Mouse (Mus musculus) hindbrain, embryonic 11.5 days (tissue): Measurements from ENCODE around the gene Phyhipl. TPM values are rescaled to one million over a fixed set of nuclear protein-coding genes. Genes with fewer than 3 reads are reported as not detected.

Source experiments
- ATAC-seq: fragments of 200-750 bp; cut with Nextera tagmentation; 2 replicates; pipeline ENCODE4 v1.8.0; 2017; ENCODE audit warnings: mild to moderate bottlenecking, moderate TSS enrichment, moderate library complexity; ENCODE audit not compliant: low FRiP score
- DNase-seq: peaks from one replicate; pipeline ENCODE4 v3.0.0-alpha.2; 2015; ENCODE audit warnings: low spot score
- H3K27ac ChIP-seq: fragments of 300-500 bp; sonication (generic); 2 replicates; pipeline ENCODE4 v1.5.1; 2014; ENCODE audit warnings: mild to moderate bottlenecking, low read depth, low read length
- H3K27me3 ChIP-seq: fragments of 300-500 bp; sonication (generic); 2 replicates; pipeline ENCODE4 v1.6.1; 2014; ENCODE audit warnings: mild to moderate bottlenecking, low read length, moderate library complexity, mixed read lengths; ENCODE audit not compliant: control insufficient read depth, insufficient read depth
- H3K36me3 ChIP-seq: fragments of 300-500 bp; sonication (generic); 2 replicates; pipeline ENCODE4 v1.6.1; 2014; ENCODE audit warnings: mild to moderate bottlenecking, low read length, moderate library complexity, mixed read lengths; ENCODE audit not compliant: control insufficient read depth, insufficient read depth
- H3K4me1 ChIP-seq: fragments of 300-500 bp; sonication (generic); replicated peaks from 2 replicates; pipeline ENCODE4 v1.6.1; 2014; ENCODE audit warnings: low read length, mixed read lengths; ENCODE audit not compliant: control insufficient read depth, insufficient read depth
- H3K4me2 ChIP-seq: fragments of 300-500 bp; sonication (generic); replicated peaks from 2 replicates; pipeline ENCODE4 v1.6.1; 2014; ENCODE audit warnings: mild to moderate bottlenecking, low read depth, low read length
- H3K4me3 ChIP-seq: fragments of 300-500 bp; sonication (generic); 2 replicates; pipeline ENCODE4 v1.5.1; 2014; ENCODE audit warnings: low read depth, low read length
- H3K9ac ChIP-seq: fragments of 300-500 bp; sonication (generic); 2 replicates; pipeline ENCODE4 v1.6.1; 2014; ENCODE audit warnings: low read depth, low read length
- H3K9me3 ChIP-seq: fragments of 300-500 bp; sonication (generic); 2 replicates; pipeline ENCODE4 v1.6.1; 2016; ENCODE audit warnings: low read length; ENCODE audit not compliant: control insufficient read depth
- WGBS: fragments of 180-500 bp; shearing (Covaris S2); extraction: QIAGEN DNeasy Blood & Tissue Kit; methylation state at CpG from one replicate; pipeline ENCODE4 v1.1.7; 2014; 5-methylcytosine and 5-hydroxymethylcytosine counted together
- polyA plus RNA-seq: library from polyadenylated mRNA; unstranded; fragments of >200 nt; fragmentation: Nextera tagmentation; extraction: Ambion mirVana; gene quantifications from 2 replicates; pipeline ENCODE4 v1.2.1, GENCODE M21; 2014

The Phyhipl gene
- polyA plus RNA-seq, 1 experiment from 2014 or later = 118 TPM

DNA sequence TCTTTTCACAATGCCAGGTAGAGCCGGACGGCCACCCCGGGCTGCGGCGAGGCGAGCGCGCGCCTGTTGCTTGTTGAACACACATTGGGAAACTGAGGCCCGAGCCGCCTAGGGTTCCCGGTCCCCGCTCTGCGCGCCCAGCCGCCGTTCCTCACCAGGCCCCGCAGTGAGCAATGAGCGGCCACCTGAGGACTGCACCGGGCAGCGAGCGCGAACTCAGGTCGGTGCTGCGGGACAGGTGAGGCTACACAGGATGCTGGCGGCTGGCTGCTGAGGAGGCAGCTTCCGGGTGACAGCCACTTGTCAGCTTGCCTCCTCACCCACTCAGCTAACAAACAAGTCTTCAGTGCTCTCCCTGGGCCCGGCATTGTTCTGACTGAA is 55.9 kb downstream of the Phyhipl start:
- ATAC-seq (peak; percentile 49), DNase-seq (no peak)
- H3K27ac ChIP-seq = peak overlapping the region; percentile 94
- WGBS = under 1% methylated on average over 25 of the region's 28 CpGs
- peak overlapping the region; percentile 81 for H3K4me3 ChIP-seq
- no peaks in the 10 kb centered on the region for H3K9me3 ChIP-seq
- no peaks in the 10 kb centered on the region for H3K4me1 ChIP-seq
- peak overlapping the region; percentile 85 for H3K4me2 ChIP-seq
- H3K27me3 ChIP-seq = no peaks in the 10 kb centered on the region
- H3K36me3 ChIP-seq = no peaks in the 10 kb centered on the region
- peak overlapping the region; percentile 94 for H3K9ac ChIP-seq

DNA sequence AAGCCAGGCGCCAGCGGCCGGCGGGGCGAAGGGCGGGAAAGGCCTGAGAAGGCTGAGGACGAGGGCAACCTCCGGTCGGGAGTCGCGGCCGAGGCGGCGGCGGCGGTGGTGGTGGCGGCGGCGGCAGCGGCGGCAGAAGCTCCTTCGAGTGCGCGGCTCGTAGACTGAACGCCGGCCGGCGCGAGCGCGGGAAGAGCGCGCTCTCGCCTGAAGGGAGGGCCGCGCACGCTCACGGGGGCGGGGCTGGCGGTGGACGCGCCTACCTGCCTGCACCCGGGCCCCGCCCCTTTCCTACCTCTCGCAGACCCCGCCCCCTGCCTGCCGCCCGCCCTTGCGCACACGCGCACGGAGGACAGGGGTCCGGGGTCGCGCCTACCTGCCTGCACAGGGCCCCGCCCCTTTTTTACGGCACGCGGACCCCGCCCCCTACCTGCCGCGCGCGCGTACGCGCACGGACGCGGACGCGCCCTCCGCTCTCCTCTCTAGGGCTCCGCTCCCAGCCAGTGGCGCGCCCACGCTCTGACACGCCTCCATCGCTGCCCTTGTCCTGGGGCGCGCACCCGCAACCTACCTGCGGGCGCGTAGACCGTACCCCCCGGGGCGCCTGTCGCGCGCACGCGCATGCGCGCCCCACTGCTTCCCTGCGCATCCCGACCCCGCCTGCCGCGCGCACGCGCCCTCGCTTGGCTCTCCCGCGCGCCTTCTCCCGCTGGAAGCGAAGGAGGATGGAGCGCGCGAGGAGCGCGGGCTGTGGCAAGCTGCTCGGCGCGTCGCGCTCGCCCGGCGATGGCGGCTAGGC is 56.4 kb downstream of the Phyhipl start:
- peak overlapping the region; percentile 81 for H3K4me3 ChIP-seq

DNA sequence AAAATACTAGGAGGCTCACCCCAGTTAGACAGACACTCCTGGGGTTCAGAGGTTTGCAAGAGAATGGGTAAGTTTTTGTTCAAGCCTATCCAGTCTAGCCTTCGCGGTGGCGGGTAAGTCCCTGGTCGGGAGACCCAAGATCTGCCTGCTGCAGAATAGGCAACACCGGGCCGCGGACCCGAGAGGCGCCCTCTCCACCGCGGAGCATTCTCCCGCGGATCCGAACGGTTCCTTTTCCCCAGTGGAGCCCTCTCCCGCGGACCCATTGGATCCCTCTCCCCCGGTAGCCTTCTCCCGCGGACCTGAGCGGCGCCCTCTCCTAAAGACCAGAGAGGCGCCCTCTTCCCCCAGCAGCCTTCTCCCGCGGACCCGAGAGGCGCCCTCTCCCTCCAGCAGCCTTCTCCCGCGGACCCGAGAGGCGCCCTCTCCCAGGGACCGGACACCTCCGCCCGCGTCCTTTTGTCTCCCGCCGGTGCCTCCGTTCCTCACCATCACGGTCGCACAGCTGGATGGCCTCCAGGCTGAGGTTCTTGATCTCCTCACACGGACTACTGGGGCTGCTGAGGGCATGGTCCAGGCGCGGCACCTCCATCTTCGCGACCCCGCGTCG is 57.1 kb downstream of the Phyhipl start:
- Histone ChIP-seq H3K27ac (peak overlapping the region; percentile 94), H3K4me1 (no peaks in the 10 kb centered on the region), H3K27me3 (no peaks in the 10 kb centered on the region), H3K36me3 (no peaks in the 10 kb centered on the region), H3K4me3 (peak overlapping the region; percentile 81), H3K9ac (peak overlapping the region; percentile 94), H3K9me3 (no peaks in the 10 kb centered on the region), H3K4me2 (peak overlapping the region; percentile 85)
- WGBS = 0% methylated on average over 46 of the region's 48 CpGs
- ATAC-seq (peak; percentile 80), DNase-seq (peak; percentile 78)

More for the DNA sequence above, 56.4 kb downstream of the Phyhipl start:
- Histone ChIP-seq H3K9ac (peak overlapping the region; percentile 94), H3K9me3 (no peaks in the 10 kb centered on the region), H3K27ac (peak overlapping the region; percentile 94), H3K27me3 (no peaks in the 10 kb centered on the region), H3K36me3 (no peaks in the 10 kb centered on the region), H3K4me2 (peak overlapping the region; percentile 85), H3K4me1 (no peaks in the 10 kb centered on the region)
- WGBS = under 1% methylated on average over 36 of the region's 124 CpGs
- peak; percentile 92 for ATAC-seq
- peak; percentile 91 for DNase-seq

DNA sequence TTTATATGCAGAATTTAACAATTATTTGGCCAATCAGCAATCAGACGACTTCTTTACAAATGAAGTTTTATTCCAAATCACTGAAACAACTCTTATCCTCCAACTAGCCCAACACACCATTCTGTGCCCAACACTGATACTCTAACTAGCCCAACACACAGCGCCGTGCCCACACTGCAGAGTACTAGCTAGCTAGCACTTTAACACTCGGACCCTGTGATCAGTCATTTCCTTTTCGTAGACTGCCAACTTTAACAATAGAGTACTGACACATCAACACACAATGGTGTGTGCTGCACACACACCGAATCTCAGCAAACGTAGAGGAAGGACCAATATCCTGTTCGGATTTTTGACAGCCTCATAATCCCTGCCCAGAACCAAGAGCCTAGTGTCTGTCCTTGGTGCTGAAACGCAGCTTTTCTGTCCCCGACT is 57.7 kb downstream of the Phyhipl start:
- H3K27me3 ChIP-seq = no peaks in the 10 kb centered on the region
- H3K4me3 ChIP-seq = peak overlapping the region; percentile 81
- no peaks in the 10 kb centered on the region for H3K36me3 ChIP-seq
- DNase-seq (peak; percentile 76), ATAC-seq (peak; percentile 11)
- H3K9me3 ChIP-seq = no peaks in the 10 kb centered on the region
- H3K4me2 ChIP-seq = peak overlapping the region; percentile 85
- peak overlapping the region; percentile 94 for H3K27ac ChIP-seq
- no peaks in the 10 kb centered on the region for H3K4me1 ChIP-seq
- H3K9ac ChIP-seq = peak overlapping the region; percentile 94
- 10% methylated on average over 10 of the region's 10 CpGs for WGBS

DNA sequence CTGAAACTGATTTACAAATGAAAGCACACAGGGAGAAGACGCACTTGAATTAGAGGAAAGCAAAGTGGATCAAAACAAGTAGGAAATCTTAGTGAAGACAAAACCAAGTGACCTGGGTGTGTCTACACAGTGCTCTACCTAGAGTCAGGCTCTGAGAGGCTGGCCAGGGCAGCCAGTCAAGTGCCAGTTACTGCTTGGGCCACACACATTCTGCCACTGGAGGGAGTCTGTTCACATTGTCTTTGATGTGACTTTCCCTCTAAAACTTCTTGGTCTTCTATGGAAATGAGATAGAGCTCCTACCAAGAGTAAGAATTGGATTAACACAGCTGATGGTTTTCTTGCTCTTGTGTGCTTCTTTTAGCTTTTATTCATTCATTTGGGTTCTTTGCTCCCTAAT is 61.8 kb downstream of the Phyhipl start:
- Histone ChIP-seq H3K27ac (no peak overlapping the region), H3K4me3 (no peak overlapping the region), H3K9ac (no peak overlapping the region), H3K27me3 (no peaks in the 10 kb centered on the region), H3K4me1 (no peaks in the 10 kb centered on the region), H3K36me3 (no peaks in the 10 kb centered on the region), H3K9me3 (no peaks in the 10 kb centered on the region), H3K4me2 (no peak overlapping the region)
- WGBS = 50% methylated on average over 1 of the region's 1 CpGs
- DNase-seq = peak; percentile 36
- ATAC-seq = no peak

DNA sequence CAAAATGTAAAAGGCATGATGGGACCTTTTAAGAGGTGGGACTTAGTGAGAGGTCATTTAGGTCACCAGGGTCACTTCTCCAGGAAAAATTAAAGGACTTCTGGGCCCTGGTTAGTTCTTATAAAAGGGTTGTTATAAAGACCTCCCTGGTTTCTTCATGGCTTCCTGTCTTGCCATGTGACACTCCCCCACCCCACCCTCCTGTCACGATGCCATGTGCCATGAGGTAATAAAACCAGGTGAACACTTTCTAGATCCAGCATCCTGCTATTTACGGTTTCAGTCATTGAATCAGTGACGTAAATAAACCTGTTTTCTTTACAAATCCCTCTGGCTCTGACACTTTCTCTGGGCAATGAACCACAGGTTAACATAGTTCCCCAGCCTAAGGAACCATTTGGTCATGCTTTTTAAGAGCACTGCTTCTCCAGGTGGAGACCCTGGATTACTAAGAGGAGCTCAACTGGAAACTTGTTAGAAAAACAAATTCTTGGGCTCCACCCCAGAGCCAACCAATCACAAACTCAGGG is 68.8 kb downstream of the Phyhipl start:
- Histone ChIP-seq H3K9ac (no peak overlapping the region), H3K4me1 (no peaks in the 10 kb centered on the region), H3K36me3 (no peaks in the 10 kb centered on the region), H3K27me3 (no peaks in the 10 kb centered on the region), H3K4me3 (no peak overlapping the region), H3K27ac (no peak overlapping the region), H3K4me2 (no peak overlapping the region), H3K9me3 (no peaks in the 10 kb centered on the region)
- no peak for DNase-seq
- ATAC-seq = no peak
- WGBS = 89% methylated on average over 3 of the region's 3 CpGs

DNA sequence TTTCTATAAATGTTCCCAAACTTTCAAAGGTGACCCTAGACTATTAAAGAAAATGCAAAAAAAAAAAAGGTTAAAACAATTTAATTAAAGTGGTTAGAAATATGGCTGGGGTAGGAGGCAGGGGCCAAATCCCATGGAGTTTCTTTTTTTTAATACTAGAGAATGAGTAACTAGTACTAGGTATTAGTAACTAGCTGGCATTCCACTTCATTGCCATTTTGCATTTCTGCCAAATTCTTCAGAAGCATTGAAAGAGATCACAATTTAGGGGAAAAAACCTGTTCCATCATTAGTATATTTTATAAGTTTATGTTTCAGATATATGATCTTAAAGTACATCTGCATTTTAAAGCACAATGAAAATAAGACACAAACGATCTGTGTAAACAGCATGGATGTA is 71.6 kb downstream of the Phyhipl start:
- DNase-seq (no peak), ATAC-seq (no peak)
- no peak overlapping the region for H3K9ac ChIP-seq
- H3K4me1 ChIP-seq = no peaks in the 10 kb centered on the region
- H3K27ac ChIP-seq = no peak overlapping the region
- 92% methylated on average over 1 of the region's 1 CpGs for WGBS
- no peaks in the 10 kb centered on the region for H3K36me3 ChIP-seq
- no peaks in the 10 kb centered on the region for H3K27me3 ChIP-seq
- H3K4me2 ChIP-seq = no peak overlapping the region
- H3K9me3 ChIP-seq = no peaks in the 10 kb centered on the region
- H3K4me3 ChIP-seq = no peak overlapping the region

DNA sequence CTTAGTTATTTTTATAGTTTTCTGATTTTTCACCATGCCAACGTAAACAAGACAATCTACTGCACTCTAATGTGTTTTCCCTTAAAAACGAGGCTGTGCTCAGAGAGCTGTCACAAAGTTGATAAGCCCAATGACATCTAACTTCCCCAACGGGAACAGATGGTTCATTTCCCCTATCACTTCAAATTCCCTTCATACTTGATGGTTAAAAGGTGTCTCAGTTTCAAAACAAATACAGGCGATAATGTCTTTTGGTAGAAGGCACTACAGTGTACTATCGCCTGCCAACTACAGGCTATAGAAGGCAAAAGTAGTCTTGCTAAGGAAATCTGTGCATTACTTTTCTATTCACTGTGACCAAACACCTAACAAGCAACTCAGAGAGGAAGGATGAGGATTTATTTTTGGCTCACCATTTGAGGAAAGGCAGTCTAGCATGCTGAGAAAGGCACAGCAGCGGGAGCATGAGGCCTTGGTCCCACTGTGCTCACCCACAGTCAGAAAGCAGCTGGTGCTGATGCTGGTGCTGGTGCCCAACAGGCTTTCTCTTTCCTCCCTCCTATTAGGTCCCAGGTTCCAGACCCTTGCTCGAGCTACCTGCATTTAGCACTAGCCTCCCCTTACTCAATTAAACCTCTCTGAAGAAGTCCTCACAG is 74.1 kb downstream of the Phyhipl start:
- no peaks in the 10 kb centered on the region for H3K27me3 ChIP-seq
- no peak overlapping the region for H3K4me2 ChIP-seq
- no peaks in the 10 kb centered on the region for H3K4me1 ChIP-seq
- ATAC-seq = no peak
- 77% methylated on average over 7 of the region's 7 CpGs for WGBS
- no peak for DNase-seq
- H3K36me3 ChIP-seq = no peaks in the 10 kb centered on the region
- no peak overlapping the region for H3K4me3 ChIP-seq
- no peak overlapping the region for H3K9ac ChIP-seq
- no peak overlapping the region for H3K27ac ChIP-seq
- H3K9me3 ChIP-seq = no peaks in the 10 kb centered on the region
